11 mouse cellular contexts compared by ENCODE assay signal in the genomic region with DNA sequence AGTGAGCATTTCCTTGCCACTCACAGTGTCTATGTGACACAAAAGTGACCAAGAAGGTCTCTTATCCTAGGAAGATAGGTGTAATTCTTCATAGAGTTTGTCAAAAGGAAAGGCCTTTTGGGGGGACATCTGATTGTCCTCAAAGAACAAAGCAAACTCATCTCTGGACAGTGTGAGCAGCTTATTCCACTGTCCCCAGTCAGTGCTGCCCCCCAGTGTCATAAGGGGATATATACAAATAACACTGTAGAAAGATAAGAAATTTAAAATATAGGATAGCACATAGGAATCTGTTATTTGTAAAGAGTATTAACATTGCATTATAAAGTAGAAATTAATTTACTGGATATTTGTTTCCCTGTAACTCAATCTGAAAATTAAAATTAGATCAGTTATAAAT. TPM values are rescaled to one million over a fixed set of nuclear protein-coding genes. Genes with fewer than 3 reads are reported as not detected.
DNase-seq lines count a peak whose midpoint lies in the region; ATAC-seq and TF ChIP-seq lines count a peak whose summit lies in the region.
"Had no signal": no experiment of that assay in that cellular context is flagged by ENCODE, and none has a peak within 500 bp of the region (broad histone marks: within the 10 kb centered on the region; RNA-seq: fewer than 3 reads in every experiment).

No protein-coding gene starts in this region.

- no peak overlapping the region for H3K9ac ChIP-seq in embryonic facial prominence, embryonic 11.5 days (replicated peaks; ENCODE audit: low read length)
- no peak overlapping the region for H3K9ac ChIP-seq in lung, embryonic 14.5 days
- 0 out of 2 replicates have a peak overlapping the region, but pooled peaks have one; percentile 34 for H3K9ac ChIP-seq in neural tube, embryonic 13.5 days
- H3K9ac ChIP-seq: forebrain, embryonic 13.5 days had no signal

- peak; percentile 25 for DNase-seq in embryonic facial prominence, embryonic 11.5 days (ENCODE audit: low spot score)
- DNase-seq in embryonic facial prominence, embryonic 10.5 days (ENCODE audit: low spot score): no peak
- DNase-seq in lung, embryonic 14.5 days: peak; percentile 45
- no peak for DNase-seq in lung, postnatal 36 days
- DNase-seq in urinary bladder, postnatal 4 days (ENCODE audit: low spot score in 2 of 2): no peak
- no peak for DNase-seq in urinary bladder, adult 2 months (ENCODE audit: low spot score)

- TF ChIP-seq POLR2A in cortical plate, adult 2 months (IDR thresholded peaks at IDR 0.05; ENCODE audit: extremely low read depth, insufficient read depth, low read length): no peak

- H3K36me3 ChIP-seq in embryonic facial prominence, embryonic 11.5 days (replicated peaks; ENCODE audit: control insufficient read depth, insufficient read depth, low read depth, low read length): no peaks in the 10 kb centered on the region
- H3K36me3 ChIP-seq in embryonic facial prominence, embryonic 10.5 days (replicated peaks): no peaks in the 10 kb centered on the region
- H3K36me3 ChIP-seq in lung, embryonic 14.5 days (ENCODE audit: insufficient read depth): no peaks in the 10 kb centered on the region
- no peaks in the 10 kb centered on the region for H3K36me3 ChIP-seq in neural tube, embryonic 13.5 days

- no peak overlapping the region for H3K4me3 ChIP-seq in embryonic facial prominence, embryonic 11.5 days (ENCODE audit: low read depth, low read length)
- H3K4me3 ChIP-seq in embryonic facial prominence, embryonic 10.5 days: no peak overlapping the region
- H3K4me3 ChIP-seq in lung, embryonic 14.5 days (ENCODE audit: low read depth, low read length): no peak overlapping the region
- no peak overlapping the region; the same call in 1 of the 2 replicates for H3K4me3 ChIP-seq in cortical plate, adult 2 months (ENCODE audit: insufficient read depth, low read length)
- peak overlapping the region; percentile 22 for H3K4me3 ChIP-seq in neural tube, embryonic 13.5 days
- H3K4me3 ChIP-seq: forebrain, embryonic 13.5 days had no signal

- H3K27me3 ChIP-seq in embryonic facial prominence, embryonic 11.5 days (ENCODE audit: control insufficient read depth, insufficient read depth, low read length): peaks cover 2% of the 10 kb centered on the region
- H3K27me3 ChIP-seq in embryonic facial prominence, embryonic 10.5 days (replicated peaks; ENCODE audit: low read depth, poor library complexity, severe bottlenecking): peaks cover 83% of the 10 kb centered on the region
- 0 out of 2 replicates have a peak, but pooled peaks cover 7% of the 10 kb centered on the region for H3K27me3 ChIP-seq in lung, embryonic 14.5 days (ENCODE audit: insufficient read depth, low read length)
- H3K27me3 ChIP-seq in neural tube, embryonic 13.5 days: peaks cover 58% of the 10 kb centered on the region

- no peak overlapping the region for H3K4me2 ChIP-seq in embryonic facial prominence, embryonic 11.5 days (ENCODE audit: low read depth, low read length)
- no peak overlapping the region for H3K4me2 ChIP-seq in lung, embryonic 14.5 days
- H3K4me2 ChIP-seq in neural tube, embryonic 13.5 days: peak overlapping the region; percentile 47
- H3K4me2 ChIP-seq: forebrain, embryonic 13.5 days; heart, embryonic 11.5 days had no signal

- H3K4me1 ChIP-seq in embryonic facial prominence, embryonic 11.5 days (ENCODE audit: control insufficient read depth, insufficient read depth, low read length): no peaks in the 10 kb centered on the region
- H3K4me1 ChIP-seq in embryonic facial prominence, embryonic 10.5 days: no peaks in the 10 kb centered on the region; the same call in 1 of the 2 replicates
- no peaks in the 10 kb centered on the region for H3K4me1 ChIP-seq in lung, embryonic 14.5 days (ENCODE audit: insufficient read depth)
- no peaks in the 10 kb centered on the region for H3K4me1 ChIP-seq in cortical plate, adult 2 months (ENCODE audit: control insufficient read depth, insufficient read depth, low read length)
- H3K4me1 ChIP-seq in neural tube, embryonic 13.5 days (replicated peaks): no peaks in the 10 kb centered on the region
- H3K4me1 ChIP-seq: forebrain, embryonic 13.5 days had no signal

- H3K9me3 ChIP-seq in embryonic facial prominence, embryonic 11.5 days (replicated peaks; ENCODE audit: control insufficient read depth, low read length): no peaks in the 10 kb centered on the region
- no peaks in the 10 kb centered on the region for H3K9me3 ChIP-seq in embryonic facial prominence, embryonic 10.5 days
- no peaks in the 10 kb centered on the region for H3K9me3 ChIP-seq in lung, embryonic 14.5 days (ENCODE audit: low read depth, low read length)
- H3K9me3 ChIP-seq in neural tube, embryonic 13.5 days: no peaks in the 10 kb centered on the region
- H3K9me3 ChIP-seq: forebrain, embryonic 13.5 days had no signal

- no peak for ATAC-seq in embryonic facial prominence, embryonic 11.5 days (replicated peaks; ENCODE audit: insufficient number of reproducible peaks, low FRiP score, low TSS enrichment, low read depth)
- no peak for ATAC-seq in lung, embryonic 14.5 days (ENCODE audit: insufficient read depth)
- ATAC-seq in neural tube, embryonic 13.5 days (ENCODE audit: low read depth): no peak
- ATAC-seq: forebrain, embryonic 13.5 days had no signal

- no peak overlapping the region for H3K27ac ChIP-seq in embryonic facial prominence, embryonic 11.5 days (replicated peaks; ENCODE audit: low read depth, low read length)
- H3K27ac ChIP-seq in embryonic facial prominence, embryonic 10.5 days (replicated peaks): no peak overlapping the region
- H3K27ac ChIP-seq in lung, embryonic 14.5 days (ENCODE audit: low read depth): no peak overlapping the region
- H3K27ac ChIP-seq in cortical plate, adult 2 months (ENCODE audit: insufficient read depth, low read length): no peak overlapping the region
- no peak overlapping the region for H3K27ac ChIP-seq in neural tube, embryonic 13.5 days (replicated peaks)
- H3K27ac ChIP-seq: forebrain, embryonic 13.5 days had no signal

- peak; percentile 45 for TF ChIP-seq CTCF in lung, embryonic 14.5 days (IDR thresholded peaks at IDR 0.05; ENCODE audit: low read depth)
- TF ChIP-seq CTCF in cortical plate, adult 2 months (IDR thresholded peaks at IDR 0.05; ENCODE audit: extremely low read depth, insufficient read depth, low read length): peak; percentile 36; the same call in 1 of the 2 replicates

RNA-seq across cellular contexts. Expression of a gene that starts 2.9 kb away (rescaled TPM):
- 11.6 and 13.9 TPM in 2 replicates for polyA plus RNA-seq in embryonic facial prominence, embryonic 11.5 days (2014; fragmentation: Nextera tagmentation; extraction: Ambion mirVana)
- 5.0 and 7.4 TPM in 2 replicates for polyA plus RNA-seq in embryonic facial prominence, embryonic 10.5 days (2016; fragmentation: Nextera tagmentation; extraction: Ambion mirVana)
- polyA plus RNA-seq in lung, embryonic 14.5 days (2014; fragmentation: Nextera tagmentation; extraction: Ambion mirVana): 0.41 and 1.1 TPM in 2 replicates
- 72.2 and 76.2 TPM in 2 replicates for polyA plus RNA-seq in cortical plate, adult 2 months (2012; rRNA removed)
- polyA plus RNA-seq in neural tube, embryonic 13.5 days (2015; fragmentation: Nextera tagmentation; extraction: Ambion mirVana): 88.9 and 93.2 TPM in 2 replicates
- 0.30 and 0.31 TPM in 2 replicates for polyA plus RNA-seq in urinary bladder, adult 2 months (2012; rRNA removed)
- polyA plus RNA-seq: liver, adult 2 months had no signal

Comparison
In these comparisons a context has a peak if more than half of its experiments do, and no peak if none do; other contexts are left out.
1. DNase-seq: peak in embryonic facial prominence, embryonic 11.5 days (single experiment) and lung, embryonic 14.5 days (single experiment); none in embryonic facial prominence, embryonic 10.5 days (single experiment), lung, postnatal 36 days (single experiment), urinary bladder, postnatal 4 days (0 of 2) and urinary bladder, adult 2 months (single experiment).